Mouse (Mus musculus): Measurements from ENCODE around the gene Phlda3. TPM values are rescaled to one million over a fixed set of nuclear protein-coding genes. Genes with fewer than 3 reads are reported as not detected.

Phlda3 gene
- total RNA-seq, 2 experiments from 2014 or later, result 18.2 to 20.0 TPM

DNA sequence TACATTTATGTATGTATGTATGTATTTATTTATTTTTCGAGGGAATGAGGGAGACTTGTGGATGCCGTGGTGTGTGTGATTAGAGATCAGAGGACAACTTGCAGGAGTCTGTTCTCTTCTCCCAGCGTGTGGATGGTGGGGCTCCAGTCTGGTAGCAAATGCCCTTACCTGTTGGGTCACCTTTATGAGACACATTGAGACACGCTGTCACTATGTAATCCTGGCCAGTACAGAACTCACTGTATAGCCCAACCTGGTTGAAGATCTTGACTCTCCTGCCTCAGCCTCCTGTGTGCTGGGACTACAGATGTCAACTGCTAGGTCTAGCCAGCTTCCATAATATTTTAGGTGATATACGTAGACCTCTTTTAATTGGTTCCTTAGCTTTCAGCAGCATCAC is 4.2 kb upstream of the Phlda3 start:
- DNase-seq (ENCODE audit: extremely low spot score in 1 of 2, low spot score in 2 of 2), result no peak
- H3K4me3 ChIP-seq, result no peak overlapping the region
- intact Hi-C loops (cut with DNase I), result no loop called here
- no peak overlapping the region for H3K27ac ChIP-seq
- no peak for TF ChIP-seq CTCF (IDR thresholded peaks at IDR 0.05)

DNA sequence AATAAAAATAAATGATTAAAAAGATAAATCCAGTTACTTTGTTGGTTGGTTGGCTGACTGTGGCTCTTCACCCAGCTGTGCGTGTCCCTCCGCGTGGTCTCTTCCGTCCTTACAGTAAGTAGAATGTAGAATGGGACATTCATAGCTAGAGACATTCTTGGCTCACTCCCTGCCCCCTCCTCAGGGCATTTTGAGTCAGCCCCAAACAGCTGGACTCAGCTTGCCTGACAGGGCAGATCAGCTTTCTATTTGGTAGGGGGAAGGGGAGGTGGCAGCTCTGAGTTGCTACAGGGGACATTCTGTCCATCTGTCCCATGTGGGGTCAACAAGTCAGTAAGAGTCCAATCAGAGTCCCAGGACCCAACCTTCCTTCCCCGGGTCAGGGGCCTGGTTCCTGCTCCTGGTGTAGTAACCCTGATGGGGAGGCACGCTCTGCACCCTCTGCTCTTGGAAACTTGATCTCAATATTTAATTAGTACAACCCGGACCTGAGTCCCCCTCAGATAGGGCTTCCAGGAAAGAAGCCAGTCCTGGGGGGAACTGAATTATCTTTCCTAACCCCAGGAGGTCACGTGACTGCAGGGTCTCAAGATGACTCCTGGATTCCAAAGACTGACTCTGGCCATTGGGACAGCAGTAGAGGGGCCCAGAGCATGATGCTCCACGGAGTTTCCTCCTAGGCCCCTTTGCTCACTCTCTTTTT is 2.3 kb upstream of the Phlda3 start:
- no peak for TF ChIP-seq CTCF (IDR thresholded peaks at IDR 0.05)
- H3K27ac ChIP-seq, result no peak overlapping the region
- intact Hi-C loops (cut with DNase I), result no loop called here
- H3K4me3 ChIP-seq, result no peak overlapping the region
- DNase-seq (ENCODE audit: extremely low spot score in 1 of 2, low spot score in 2 of 2), result no peak

DNA sequence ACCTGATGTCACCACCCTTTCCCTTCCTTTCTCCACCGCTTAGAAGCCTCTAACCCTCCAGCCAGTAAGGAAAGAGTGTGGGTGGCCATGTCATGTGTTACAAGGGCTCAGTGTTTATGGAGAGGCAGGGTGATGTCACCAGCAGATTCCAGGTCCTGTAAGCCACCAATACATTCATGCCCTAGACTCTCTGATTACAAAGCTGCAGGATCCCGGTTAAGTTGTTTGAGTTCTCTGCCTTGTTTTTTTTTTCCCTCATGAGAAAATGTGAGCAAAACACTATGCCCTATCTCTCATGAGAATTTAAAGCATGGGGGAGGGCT is 1.8 kb upstream of the Phlda3 start:
- intact Hi-C loops (cut with DNase I), result no loop called here

DNA sequence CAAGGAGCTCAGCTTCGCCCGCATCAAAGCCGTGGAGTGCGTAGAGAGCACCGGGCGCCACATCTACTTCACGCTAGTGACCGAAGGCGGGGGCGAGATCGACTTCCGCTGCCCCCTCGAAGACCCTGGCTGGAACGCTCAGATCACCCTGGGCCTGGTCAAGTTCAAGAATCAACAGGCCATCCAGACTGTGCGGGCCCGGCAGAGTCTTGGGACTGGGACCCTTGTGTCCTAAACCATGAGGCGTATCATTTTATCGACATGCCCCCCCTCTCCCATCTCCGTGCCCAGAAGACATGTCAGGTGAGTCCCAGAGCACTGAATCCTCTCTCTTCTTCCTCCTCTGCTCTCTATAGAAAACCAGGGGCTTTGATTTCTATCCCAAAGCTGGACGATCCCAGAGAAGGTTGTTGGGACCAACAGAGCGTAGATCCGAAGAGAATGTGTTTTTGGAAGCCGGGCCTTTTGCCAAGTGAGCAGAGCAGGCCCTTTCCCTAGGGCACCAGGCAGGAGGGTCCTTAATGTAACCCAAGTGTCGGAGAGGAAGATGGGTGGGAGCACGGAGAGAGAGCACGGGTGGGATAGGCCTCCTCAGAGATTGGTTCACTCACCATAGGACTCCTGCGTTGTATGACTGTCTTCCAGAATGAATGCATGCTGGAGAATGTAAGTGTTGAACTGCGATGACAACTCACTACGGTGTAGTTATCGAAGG is 830 bp downstream of the Phlda3 start:
- DNase-seq (ENCODE audit: extremely low spot score in 1 of 2, low spot score in 2 of 2), result no peak
- Histone ChIP-seq H3K27ac (peak overlapping the region; percentile 91), H3K4me3 (peak overlapping the region; percentile 66)
- no peak for TF ChIP-seq CTCF (IDR thresholded peaks at IDR 0.05)
- intact Hi-C loops (cut with DNase I), result no loop called here

More for the DNA sequence above, 1.8 kb upstream of the Phlda3 start:
- H3K4me3 ChIP-seq, result no peak overlapping the region
- TF ChIP-seq CTCF (IDR thresholded peaks at IDR 0.05), result no peak
- no peak for DNase-seq (ENCODE audit: extremely low spot score in 1 of 2, low spot score in 2 of 2)
- no peak overlapping the region for H3K27ac ChIP-seq

DNA sequence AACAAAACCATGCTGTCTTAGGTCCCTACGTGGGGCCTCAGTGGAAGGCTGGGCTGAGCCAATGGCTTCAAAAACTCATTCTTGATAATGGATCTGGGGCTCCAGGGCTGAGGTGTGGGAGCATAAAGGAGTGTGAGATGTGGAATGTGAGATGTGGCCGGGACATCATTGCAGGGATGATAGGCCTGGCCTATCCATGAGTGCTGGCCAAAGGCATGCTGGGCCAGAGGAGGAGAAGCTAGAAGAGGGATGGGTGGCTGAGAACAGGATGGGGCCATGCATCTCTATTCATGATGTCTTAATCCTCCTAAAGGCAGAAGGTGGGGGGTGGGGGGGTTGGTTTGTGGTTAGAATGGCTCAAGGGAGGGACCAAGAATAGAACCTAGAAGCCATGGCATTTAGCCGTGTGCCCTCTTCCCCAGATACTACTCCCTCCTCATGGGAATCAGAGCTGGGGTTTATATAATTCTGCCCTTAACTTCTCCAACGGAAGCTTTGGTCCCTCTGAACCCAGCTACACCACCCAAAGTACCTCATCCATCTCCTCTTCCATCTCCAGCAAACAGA is 1.5 kb downstream of the Phlda3 start:
- Histone ChIP-seq H3K27ac (peak overlapping the region; percentile 91), H3K4me3 (peak overlapping the region; percentile 66)
- TF ChIP-seq CTCF (IDR thresholded peaks at IDR 0.05), result no peak
- intact Hi-C loops (cut with DNase I), result no loop called here
- no peak for DNase-seq (ENCODE audit: extremely low spot score in 1 of 2, low spot score in 2 of 2)

DNA sequence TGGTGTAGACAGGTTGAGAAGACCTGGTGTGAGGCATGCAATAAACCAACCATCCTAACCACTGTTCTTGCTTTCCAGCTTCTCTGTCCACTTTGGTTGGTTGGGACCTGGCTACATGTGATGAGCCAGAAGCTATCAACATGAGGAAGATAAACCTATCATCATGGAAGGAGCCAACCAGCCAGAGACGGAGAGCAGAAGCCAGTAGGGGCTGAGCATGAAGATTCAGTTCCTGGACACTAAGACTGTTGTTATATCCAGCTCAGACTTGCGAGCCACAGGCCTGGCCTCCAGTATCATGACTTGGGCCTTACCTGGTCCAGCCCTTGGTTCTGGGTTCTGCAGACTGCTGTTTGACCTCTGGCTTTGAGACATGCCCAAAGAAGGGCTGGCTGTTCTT is 2.5 kb downstream of the Phlda3 start:
- no peak overlapping the region for H3K27ac ChIP-seq
- no peak overlapping the region for H3K4me3 ChIP-seq
- intact Hi-C loops (cut with DNase I), result no loop called here
- TF ChIP-seq CTCF (IDR thresholded peaks at IDR 0.05), result no peak
- no peak for DNase-seq (ENCODE audit: extremely low spot score in 1 of 2, low spot score in 2 of 2)

DNA sequence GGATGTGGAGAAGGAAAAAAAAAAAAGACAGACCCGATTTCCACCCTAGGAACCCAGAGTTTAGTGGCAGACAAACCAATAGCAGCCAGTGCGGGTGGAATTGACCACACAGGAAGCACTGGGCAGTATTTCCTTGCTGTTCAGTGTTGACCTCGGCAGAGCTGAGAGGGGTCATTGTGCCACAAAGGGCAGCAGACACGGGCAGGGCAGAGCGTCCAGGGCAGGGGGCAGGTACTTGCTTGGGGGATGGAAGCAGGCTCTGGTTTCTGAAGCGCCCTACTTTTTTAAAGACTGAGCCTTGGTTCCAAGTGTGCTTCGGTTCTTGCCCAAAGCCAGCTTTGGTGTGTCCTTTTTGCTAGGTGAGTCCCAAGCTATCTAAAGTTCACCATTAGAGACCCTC is 4.3 kb downstream of the Phlda3 start:
- H3K27ac ChIP-seq, result no peak overlapping the region
- no peak for TF ChIP-seq CTCF (IDR thresholded peaks at IDR 0.05)
- intact Hi-C loops (cut with DNase I), result no loop called here
- H3K4me3 ChIP-seq, result no peak overlapping the region
- DNase-seq (ENCODE audit: extremely low spot score in 1 of 2, low spot score in 2 of 2), result no peak

DNA sequence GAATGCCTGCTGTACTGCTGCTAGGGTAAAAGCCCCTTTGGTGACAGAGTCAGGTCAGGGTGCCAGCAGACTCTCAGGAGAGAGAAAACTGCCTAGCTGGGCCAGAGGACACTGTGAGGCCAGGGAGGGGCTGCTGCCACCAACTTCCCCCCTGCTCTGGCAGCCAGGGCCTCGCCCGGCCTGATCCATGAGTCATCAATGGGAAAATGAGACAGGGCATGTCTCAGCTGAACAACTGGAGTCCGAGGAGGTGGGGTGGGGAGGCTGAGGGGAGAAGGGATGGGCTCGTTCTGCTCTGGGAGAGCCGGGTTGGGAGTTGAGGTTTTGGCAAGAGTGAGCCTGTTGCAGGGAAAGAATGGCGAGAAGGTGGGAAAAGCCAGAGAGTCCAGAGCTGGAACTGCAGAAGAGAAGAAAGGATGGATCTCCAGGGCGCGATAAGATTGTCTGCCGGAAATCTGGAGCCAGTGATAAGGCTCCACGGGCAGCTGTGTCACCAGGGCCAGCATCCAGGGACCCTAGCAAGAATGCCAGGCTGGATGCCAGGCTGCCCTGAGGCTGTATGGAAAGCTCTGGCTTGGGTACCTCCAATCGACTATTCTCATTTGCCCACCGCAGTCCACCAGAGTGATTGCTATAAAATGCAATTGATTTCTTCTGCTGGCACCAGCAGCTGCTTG is 5.1 kb downstream of the Phlda3 start:
- no peak for TF ChIP-seq CTCF (IDR thresholded peaks at IDR 0.05)
- intact Hi-C loops (cut with DNase I), result no loop called here
- DNase-seq (ENCODE audit: extremely low spot score in 1 of 2, low spot score in 2 of 2), result no peak
- no peak overlapping the region for H3K4me3 ChIP-seq
- no peak overlapping the region for H3K27ac ChIP-seq

DNA sequence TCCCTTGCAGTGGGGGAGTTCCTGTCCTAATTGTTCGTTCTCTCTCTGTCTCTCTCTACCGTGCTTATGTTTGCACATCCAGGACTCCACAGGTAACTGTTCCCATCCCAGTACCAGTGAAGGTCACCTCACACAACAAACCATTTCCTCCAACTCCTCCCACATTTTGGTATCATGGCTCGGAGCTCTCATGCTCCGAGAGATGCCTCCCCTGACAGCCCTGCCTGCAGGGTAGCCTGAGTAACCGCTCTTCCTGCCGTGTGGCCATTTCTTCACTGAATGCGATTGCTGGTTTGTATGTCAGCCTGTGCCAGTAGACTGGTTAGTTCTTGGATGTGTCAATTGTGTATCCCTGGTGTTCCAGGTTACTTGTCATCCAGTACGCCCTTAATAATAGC is 5.7 kb downstream of the Phlda3 start:
- TF ChIP-seq CTCF (IDR thresholded peaks at IDR 0.05), result no peak
- intact Hi-C loops (cut with DNase I), result no loop called here
- Histone ChIP-seq H3K27ac (no peak overlapping the region), H3K4me3 (no peak overlapping the region)
- DNase-seq (ENCODE audit: extremely low spot score in 1 of 2, low spot score in 2 of 2), result no peak

DNA sequence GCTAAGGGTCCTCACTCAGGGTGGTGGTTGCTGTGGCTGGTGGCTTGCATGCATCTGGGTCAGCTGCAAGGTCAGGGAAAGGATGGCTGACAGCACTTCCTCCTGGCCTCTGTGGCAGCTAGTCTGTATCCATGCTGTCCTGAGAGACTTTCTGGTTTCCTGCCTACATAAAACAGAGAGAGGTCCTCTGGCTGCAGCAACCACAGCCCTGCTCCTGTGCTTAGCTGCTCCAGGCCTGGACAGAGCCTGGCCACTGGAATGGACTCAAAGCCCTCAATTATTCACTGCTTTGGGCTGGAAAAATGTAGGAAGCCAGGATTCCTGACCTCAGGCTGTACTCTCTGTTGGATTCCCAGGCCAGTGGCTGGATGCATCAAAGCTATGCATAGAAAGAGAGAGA is 10.7 kb downstream of the Phlda3 start:
- intact Hi-C loops (cut with DNase I), result no loop called here
- Histone ChIP-seq H3K4me3 (no peak overlapping the region), H3K27ac (no peak overlapping the region)
- TF ChIP-seq CTCF (IDR thresholded peaks at IDR 0.05), result no peak
- no peak for DNase-seq (ENCODE audit: extremely low spot score in 1 of 2, low spot score in 2 of 2)

DNA sequence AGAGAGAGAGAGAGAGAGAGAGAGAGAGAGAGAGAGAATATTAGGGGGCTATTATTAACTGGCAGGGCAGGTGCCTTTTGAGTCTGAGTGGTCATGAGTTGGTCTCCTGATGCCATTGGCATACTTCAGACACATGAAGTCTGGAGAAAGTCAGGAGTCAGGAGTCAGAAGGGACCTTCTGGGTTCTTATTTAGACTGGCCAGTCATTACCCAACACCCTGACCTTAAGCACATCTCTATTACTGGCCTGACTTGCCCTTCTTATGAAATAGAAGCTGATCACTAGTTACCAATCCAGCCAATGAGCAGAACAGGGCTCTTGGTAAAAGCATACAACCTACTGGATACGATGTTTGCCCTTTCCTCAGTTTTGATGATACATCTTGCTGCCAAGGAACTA is 11.1 kb downstream of the Phlda3 start:
- TF ChIP-seq CTCF (IDR thresholded peaks at IDR 0.05), result no peak
- intact Hi-C loops (cut with DNase I), result no loop called here
- DNase-seq (ENCODE audit: extremely low spot score in 1 of 2, low spot score in 2 of 2), result no peak
- no peak overlapping the region for H3K4me3 ChIP-seq
- no peak overlapping the region for H3K27ac ChIP-seq

Measured in left cerebral cortex, adult 2 months (tissue).